Mouse (Mus musculus) liver, embryonic 15.5 days (tissue): ENCODE results near the gene Rras2. TPM values are rescaled to one million over a fixed set of nuclear protein-coding genes. Genes with fewer than 3 reads are reported as not detected.

Experiments used
- ATAC-seq: fragments of 200-750 bp; cut with Nextera tagmentation; 2 replicates; pipeline ENCODE4 v1.8.0; 2017; ENCODE audit warnings: moderate number of reproducible peaks, mild to moderate bottlenecking, moderate library complexity; ENCODE audit not compliant: insufficient read depth
- H3K27ac ChIP-seq: fragments of 300-500 bp; sonication (generic); replicated peaks from 2 replicates; pipeline ENCODE4 v1.5.1; 2015; ENCODE audit warnings: mild to moderate bottlenecking, inconsistent platforms
- H3K27me3 ChIP-seq: fragments of 300-500 bp; sonication (generic); 2 replicates; pipeline ENCODE4 v1.6.1; 2015; ENCODE audit warnings: mild to moderate bottlenecking, inconsistent platforms
- H3K36me3 ChIP-seq: fragments of 300-500 bp; sonication (generic); replicated peaks from 2 replicates; pipeline ENCODE4 v1.6.1; 2015; ENCODE audit warnings: moderate library complexity, mild to moderate bottlenecking, inconsistent platforms
- H3K4me1 ChIP-seq: fragments of 300-500 bp; sonication (generic); replicated peaks from 2 replicates; pipeline ENCODE4 v1.6.1; 2015; ENCODE audit warnings: inconsistent platforms
- H3K4me2 ChIP-seq: fragments of 300-500 bp; sonication (generic); 2 replicates; pipeline ENCODE4 v1.6.1; 2015; ENCODE audit warnings: moderate library complexity, mild to moderate bottlenecking, inconsistent platforms
- H3K4me3 ChIP-seq: fragments of 300-500 bp; sonication (generic); replicated peaks from 2 replicates; pipeline ENCODE4 v1.5.1; 2015; ENCODE audit warnings: mild to moderate bottlenecking, inconsistent platforms
- H3K9ac ChIP-seq: fragments of 300-500 bp; sonication (generic); 2 replicates; pipeline ENCODE4 v1.6.1; 2015; ENCODE audit warnings: moderate library complexity, mild to moderate bottlenecking, inconsistent platforms
- H3K9me3 ChIP-seq: fragments of 300-500 bp; sonication (generic); replicated peaks from 2 replicates; pipeline ENCODE4 v1.6.1; 2016; ENCODE audit warnings: inconsistent platforms
- WGBS: fragments of 180-500 bp; shearing (Covaris S2); methylation state at CpG from one replicate; pipeline ENCODE4 v1.1.7; 2015; ENCODE audit warnings: mixed read lengths; ENCODE audit not compliant: insufficient replicate concordance; 5-methylcytosine and 5-hydroxymethylcytosine counted together
- polyA plus RNA-seq: library from polyadenylated mRNA; unstranded; fragments of >200 nt; fragmentation: Nextera tagmentation; extraction: Ambion mirVana; gene quantifications from 2 replicates; pipeline ENCODE4 v1.2.1, GENCODE M21; 2015

Gene Rras2
- polyA plus RNA-seq, 1 experiment from 2014 or later, result 6.7 TPM

DNA sequence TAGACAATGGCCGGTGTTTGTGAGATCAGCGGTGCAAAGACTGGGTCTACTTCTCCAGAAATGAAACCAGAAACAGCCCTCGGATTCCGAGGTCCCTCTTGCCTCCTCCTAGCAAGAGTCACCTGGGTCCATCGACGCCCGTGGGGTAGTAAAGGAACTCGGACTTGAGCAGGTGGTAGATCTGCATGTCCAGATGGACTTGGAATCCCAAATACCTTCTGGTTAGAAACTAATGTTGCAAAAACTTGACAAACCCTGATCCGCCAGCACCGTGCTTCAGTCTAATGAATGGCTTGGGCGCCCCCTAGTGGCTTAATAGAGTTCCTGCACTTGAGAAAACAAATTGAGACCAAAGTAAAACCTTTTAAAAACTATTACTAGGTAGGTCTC, 96.9 kb downstream of the Rras2 start:
- no peak for ATAC-seq
- Histone ChIP-seq H3K9me3 (no peaks in the 10 kb centered on the region), H3K36me3 (no peaks in the 10 kb centered on the region), H3K27ac (no peak overlapping the region), H3K4me1 (0 out of 2 replicates have a peak, but pooled peaks cover 2% of the 10 kb centered on the region), H3K4me2 (peak overlapping the region; percentile 62), H3K4me3 (peak overlapping the region; percentile 51), H3K9ac (0 out of 2 replicates have a peak overlapping the region, but pooled peaks have one; percentile 13), H3K27me3 (no peaks in the 10 kb centered on the region)
- 1% methylated on average over 11 of the region's 11 CpGs for WGBS

GRCm38 (mm10) chr7:114020057-114020703, 97.4 kb downstream of the Rras2 start:
- H3K9ac ChIP-seq, result no peak overlapping the region
- H3K27me3 ChIP-seq, result no peaks in the 10 kb centered on the region
- ATAC-seq, result no peak
- peak overlapping the region; percentile 51 for H3K4me3 ChIP-seq
- 3% methylated on average over 11 of the region's 11 CpGs for WGBS
- H3K4me1 ChIP-seq, result 0 out of 2 replicates have a peak, but pooled peaks cover 2% of the 10 kb centered on the region
- H3K4me2 ChIP-seq, result peak overlapping the region; percentile 62
- H3K36me3 ChIP-seq, result no peaks in the 10 kb centered on the region
- no peak overlapping the region for H3K27ac ChIP-seq
- H3K9me3 ChIP-seq, result no peaks in the 10 kb centered on the region

DNA sequence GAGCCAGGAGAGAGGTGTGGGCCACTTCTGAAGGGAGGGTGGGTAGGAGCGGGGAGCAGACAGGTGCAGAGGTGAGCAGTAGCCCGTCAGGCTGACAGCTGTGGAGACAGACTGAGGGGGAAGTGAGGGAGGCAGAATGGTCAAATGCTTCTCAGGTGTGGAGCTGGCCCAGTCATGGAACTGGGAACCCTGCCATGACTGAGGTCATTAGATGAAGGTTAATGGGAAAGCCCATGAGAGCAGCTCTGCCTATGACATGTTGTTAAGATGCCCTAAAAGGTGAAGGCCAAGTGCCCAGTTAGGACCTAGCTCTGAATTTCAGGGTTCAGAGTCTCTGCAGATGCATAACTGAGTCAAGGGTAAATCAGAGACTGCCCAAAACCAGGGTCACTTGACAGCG, 98.7 kb downstream of the Rras2 start:
- H3K27ac ChIP-seq, result no peak overlapping the region
- H3K9ac ChIP-seq, result no peak overlapping the region
- 0 out of 2 replicates have a peak, but pooled peaks cover 2% of the 10 kb centered on the region for H3K4me1 ChIP-seq
- H3K9me3 ChIP-seq, result no peaks in the 10 kb centered on the region
- H3K4me2 ChIP-seq, result no peak overlapping the region
- no peak for ATAC-seq
- no peak overlapping the region for H3K4me3 ChIP-seq
- H3K36me3 ChIP-seq, result no peaks in the 10 kb centered on the region
- WGBS, result 74% methylated on average over 3 of the region's 3 CpGs
- no peaks in the 10 kb centered on the region for H3K27me3 ChIP-seq

DNA sequence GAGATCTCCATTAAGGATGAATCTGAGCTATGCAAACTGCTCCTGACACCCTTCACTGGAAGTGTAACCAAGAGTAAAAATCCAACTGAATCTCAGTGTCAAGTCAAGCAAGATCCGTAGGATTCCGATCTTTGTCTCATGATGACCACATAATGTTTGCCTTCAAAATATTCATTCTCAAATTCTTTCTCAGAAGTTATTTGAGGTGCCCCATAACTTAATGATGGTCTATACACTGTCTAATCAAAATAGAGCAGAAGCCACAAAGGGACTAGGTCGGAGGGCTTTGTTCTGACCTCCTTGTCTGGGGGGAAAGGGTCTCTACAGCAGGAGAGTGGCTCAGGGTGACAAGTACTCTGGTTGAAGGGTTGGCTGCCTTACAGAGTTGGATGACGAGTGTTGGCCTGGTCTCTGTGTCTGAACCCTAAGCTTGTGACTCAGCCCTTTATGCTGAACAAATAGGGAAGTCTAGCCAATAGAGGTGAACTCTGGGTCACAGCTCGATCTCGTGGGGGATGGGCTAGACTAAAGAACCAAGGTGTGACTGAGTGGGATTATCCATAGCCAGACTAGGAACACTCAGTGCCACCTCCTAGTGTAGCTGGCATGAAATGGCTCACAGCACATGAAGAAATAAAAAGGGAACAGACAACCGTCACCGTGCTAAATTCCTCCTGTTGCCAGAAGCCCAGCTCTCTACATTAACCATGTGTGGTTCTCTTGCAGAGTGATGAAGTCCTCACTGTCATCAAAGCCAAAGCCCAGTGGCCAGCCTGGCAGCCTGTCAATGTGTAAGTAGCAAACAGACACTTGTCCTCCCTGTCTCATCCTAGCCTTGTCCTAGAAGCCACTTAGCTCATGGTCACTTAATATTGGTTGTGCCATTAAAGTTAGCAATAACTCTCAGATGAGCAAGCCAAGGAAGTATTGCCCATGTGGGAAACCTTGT, 101.3 kb downstream of the Rras2 start:
- H3K9me3 ChIP-seq, result no peaks in the 10 kb centered on the region
- ATAC-seq, result no peak
- WGBS, result 51% methylated on average over 8 of the region's 8 CpGs

DNA sequence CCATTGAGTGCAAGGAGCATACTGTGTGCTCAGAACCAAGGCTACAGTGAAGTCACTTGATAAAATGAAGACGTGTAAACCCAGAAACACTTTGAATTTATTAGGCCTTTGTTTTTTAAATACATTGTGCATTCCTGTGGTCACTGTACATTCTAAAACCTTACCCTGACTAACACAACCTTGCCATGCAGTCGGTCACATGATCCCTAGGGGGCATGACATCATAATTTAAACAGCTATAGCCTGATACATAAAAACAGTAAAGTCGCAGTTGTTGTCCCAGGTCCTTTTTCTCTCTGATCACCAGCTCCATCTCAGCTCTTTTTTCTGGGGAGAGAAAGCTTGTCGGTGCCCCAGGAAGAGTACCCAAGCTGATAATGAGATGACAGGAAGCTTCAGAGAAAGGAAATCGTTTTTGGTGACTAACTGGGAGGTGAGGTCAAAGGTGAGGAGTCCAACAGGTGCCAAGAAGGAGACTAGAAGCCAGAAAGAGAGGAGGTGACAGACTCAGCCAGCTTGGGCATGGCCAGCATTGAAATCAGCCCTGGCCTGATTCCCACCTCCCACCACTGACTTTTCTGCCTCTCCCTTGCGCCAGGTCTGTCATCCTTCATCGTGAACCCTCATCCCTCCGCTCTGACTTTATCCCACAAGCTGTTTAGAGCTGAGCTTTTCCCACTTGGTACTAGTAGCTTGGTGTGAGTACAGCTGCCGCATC, 105.7 kb downstream of the Rras2 start:
- Histone ChIP-seq H3K36me3 (no peaks in the 10 kb centered on the region), H3K27ac (no peak overlapping the region), H3K4me2 (no peak overlapping the region), H3K4me1 (no peaks in the 10 kb centered on the region), H3K9me3 (no peaks in the 10 kb centered on the region), H3K9ac (no peak overlapping the region), H3K4me3 (no peak overlapping the region), H3K27me3 (no peaks in the 10 kb centered on the region)
- no peak for ATAC-seq
- 39% methylated on average over 9 of the region's 9 CpGs for whole genome bisulfite sequencing

More for the DNA sequence above, 101.3 kb downstream of the Rras2 start:
- H3K9ac ChIP-seq, result no peak overlapping the region
- no peak overlapping the region for H3K4me3 ChIP-seq
- no peaks in the 10 kb centered on the region for H3K36me3 ChIP-seq
- 0 out of 2 replicates have a peak, but pooled peaks cover 2% of the 10 kb centered on the region for H3K4me1 ChIP-seq
- no peaks in the 10 kb centered on the region for H3K27me3 ChIP-seq
- H3K4me2 ChIP-seq, result no peak overlapping the region
- no peak overlapping the region for H3K27ac ChIP-seq

GRCm38 (mm10) chr7:114007565-114007964, 110.0 kb downstream of the Rras2 start:
- Histone ChIP-seq H3K9me3 (no peaks in the 10 kb centered on the region), H3K4me1 (no peaks in the 10 kb centered on the region), H3K9ac (no peak overlapping the region), H3K27me3 (no peaks in the 10 kb centered on the region), H3K27ac (no peak overlapping the region), H3K4me2 (no peak overlapping the region), H3K4me3 (no peak overlapping the region), H3K36me3 (no peaks in the 10 kb centered on the region)
- WGBS, result 42% methylated on average over 5 of the region's 5 CpGs
- ATAC-seq, result no peak

GRCm38 (mm10) chr7:114006456-114006855, 111.1 kb downstream of the Rras2 start:
- Histone ChIP-seq H3K36me3 (no peaks in the 10 kb centered on the region), H3K9me3 (no peaks in the 10 kb centered on the region), H3K4me2 (no peak overlapping the region), H3K27ac (no peak overlapping the region), H3K9ac (no peak overlapping the region), H3K4me3 (no peak overlapping the region), H3K27me3 (no peaks in the 10 kb centered on the region), H3K4me1 (no peaks in the 10 kb centered on the region)
- WGBS, result 63% methylated on average over 8 of the region's 8 CpGs
- no peak for ATAC-seq

DNA sequence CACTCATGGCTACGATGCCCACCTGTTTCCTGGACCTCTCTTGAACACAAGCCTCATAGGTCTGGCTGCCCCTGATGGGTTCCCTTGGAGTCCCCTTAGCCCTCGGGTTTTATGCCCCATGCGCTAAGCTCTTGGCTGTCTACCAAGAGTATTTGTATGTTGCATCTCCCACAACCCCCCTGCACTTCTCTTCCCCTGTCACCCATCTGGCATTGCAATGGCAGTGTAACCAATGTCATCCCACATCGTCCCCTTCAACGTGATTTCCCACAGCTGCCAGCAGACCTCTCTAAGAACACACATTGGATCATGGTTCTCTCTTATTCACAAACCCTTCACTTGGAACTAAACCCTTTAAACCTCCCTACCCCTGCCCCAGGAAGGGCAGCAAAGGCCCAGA, 112.1 kb downstream of the Rras2 start:
- H3K9me3 ChIP-seq, result no peaks in the 10 kb centered on the region

GRCm38 (mm10) chr7:114004171-114004570, 113.4 kb downstream of the Rras2 start:
- Histone ChIP-seq H3K9me3 (no peaks in the 10 kb centered on the region), H3K27me3 (no peaks in the 10 kb centered on the region), H3K27ac (no peak overlapping the region), H3K4me3 (no peak overlapping the region), H3K36me3 (no peaks in the 10 kb centered on the region), H3K4me2 (no peak overlapping the region), H3K4me1 (no peaks in the 10 kb centered on the region), H3K9ac (no peak overlapping the region)
- no peak for ATAC-seq
- 22% methylated on average over 5 of the region's 5 CpGs for WGBS

More for the DNA sequence above, 112.1 kb downstream of the Rras2 start:
- H3K4me2 ChIP-seq, result no peak overlapping the region
- no peak overlapping the region for H3K27ac ChIP-seq
- H3K36me3 ChIP-seq, result no peaks in the 10 kb centered on the region
- H3K9ac ChIP-seq, result no peak overlapping the region
- no peak for ATAC-seq
- no peaks in the 10 kb centered on the region for H3K27me3 ChIP-seq
- 64% methylated on average over 5 of the region's 5 CpGs for WGBS
- no peak overlapping the region for H3K4me3 ChIP-seq
- no peaks in the 10 kb centered on the region for H3K4me1 ChIP-seq

DNA sequence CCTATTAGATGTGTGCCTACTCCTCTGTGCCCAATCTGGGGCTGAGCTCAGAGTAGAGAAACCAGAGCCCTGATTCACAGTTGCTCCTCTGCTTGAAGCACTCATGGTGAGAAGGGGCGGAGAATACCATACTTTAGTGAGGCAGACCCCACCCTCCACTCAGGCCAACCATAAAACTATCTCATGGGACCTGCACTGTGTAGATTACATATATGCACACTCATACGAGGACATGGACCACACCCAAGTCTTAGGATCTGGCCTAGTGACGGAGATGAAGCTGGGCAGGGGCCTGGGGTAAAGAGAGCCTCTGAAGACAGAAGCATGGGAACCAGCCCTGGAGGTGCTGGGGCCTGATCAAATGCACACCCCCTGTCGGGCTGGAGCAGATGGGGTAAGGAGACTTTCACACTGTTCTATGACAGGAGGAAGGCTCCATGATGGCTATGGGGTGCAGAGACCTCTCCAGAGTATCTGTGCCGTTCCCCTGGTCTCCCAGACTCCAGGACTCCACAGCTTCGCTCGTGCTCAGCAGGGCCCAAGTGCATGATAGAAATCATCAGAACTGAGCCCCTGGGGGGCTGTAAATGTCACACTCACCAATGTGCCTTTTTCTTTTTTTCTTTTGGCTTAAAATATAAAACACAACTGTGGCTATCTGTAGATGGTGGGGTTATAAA, 119.8 kb downstream of the Rras2 start:
- peak; percentile 97 for ATAC-seq
- Histone ChIP-seq H3K4me1 (peaks cover 10% of the 10 kb centered on the region), H3K4me2 (0 out of 2 replicates have a peak overlapping the region, but pooled peaks have one; percentile 23), H3K9ac (no peak overlapping the region), H3K27me3 (no peaks in the 10 kb centered on the region), H3K36me3 (no peaks in the 10 kb centered on the region), H3K4me3 (no peak overlapping the region), H3K27ac (no peak overlapping the region; the same call in 1 of the 2 replicates), H3K9me3 (no peaks in the 10 kb centered on the region)
- WGBS, result 41% methylated on average over 7 of the region's 7 CpGs
